Mouse (Mus musculus) mouse trophoblast stem cell (cell line): ENCODE results near the gene Brinp3.

ENCODE experiments used
- in situ Hi-C, 2 experiments: fragments of 300-500 bp; cut with MseI, MboI; formaldehyde crosslinking; loops; 2 replicates in 1 of 2; 3 replicates in 1 of 2; pipeline ENCODE4 v1.15.1; 2025

Brinp3 gene

GRCm38 (mm10) chr1:146792826-146793225 is 298.3 kb downstream of the Brinp3 start:
- in situ Hi-C loops, result no loop called here

- in situ Hi-C loops, result no loop called here
Observed at GRCm38 (mm10) chr1:146799986-146800553, 305.5 kb downstream of the Brinp3 start.

DNA sequence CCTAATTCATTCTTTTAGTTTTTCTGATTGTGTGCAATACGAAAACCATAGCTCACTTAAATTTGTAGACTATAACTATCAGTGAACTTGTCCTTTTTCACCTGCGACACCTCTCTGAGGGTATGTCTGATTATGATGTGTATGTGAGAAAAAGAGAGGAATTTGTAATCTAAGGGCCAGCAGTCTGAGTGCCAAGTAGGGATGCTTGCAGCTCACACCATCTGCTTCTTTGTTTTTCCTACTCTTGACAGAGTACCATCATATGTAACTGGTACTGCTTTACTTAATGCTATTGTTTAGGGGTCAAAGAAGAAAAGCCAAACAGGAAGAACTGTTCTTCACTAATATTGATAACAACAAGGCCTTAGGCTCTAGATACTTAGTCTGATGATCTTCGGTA is 307.3 kb downstream of the Brinp3 start:
- in situ Hi-C loops, result no loop called here

GRCm38 (mm10) chr1:146807765-146808164 is 313.2 kb downstream of the Brinp3 start:
- in situ Hi-C loops, result no loop called here

DNA sequence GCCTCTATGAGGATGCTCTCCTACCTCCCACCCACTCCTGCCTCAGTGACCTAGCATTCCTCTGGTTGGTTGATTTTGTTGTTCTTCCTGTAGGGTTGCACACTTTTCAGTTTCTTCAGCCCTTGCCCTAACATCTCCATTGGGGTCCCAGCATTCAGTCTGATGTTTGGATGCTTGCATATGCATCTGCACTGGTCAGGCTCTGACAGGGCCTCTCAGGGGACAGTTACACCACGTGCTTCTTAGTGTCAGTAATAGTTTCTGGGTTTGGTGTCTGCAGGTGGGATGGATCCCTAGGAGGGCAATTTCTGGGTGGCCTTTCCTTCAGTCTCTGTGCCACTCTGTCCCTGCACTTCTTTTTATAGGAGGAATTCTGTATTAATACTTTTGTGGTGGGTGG is 339.3 kb downstream of the Brinp3 start:
- in situ Hi-C loops, result no loop called here

DNA sequence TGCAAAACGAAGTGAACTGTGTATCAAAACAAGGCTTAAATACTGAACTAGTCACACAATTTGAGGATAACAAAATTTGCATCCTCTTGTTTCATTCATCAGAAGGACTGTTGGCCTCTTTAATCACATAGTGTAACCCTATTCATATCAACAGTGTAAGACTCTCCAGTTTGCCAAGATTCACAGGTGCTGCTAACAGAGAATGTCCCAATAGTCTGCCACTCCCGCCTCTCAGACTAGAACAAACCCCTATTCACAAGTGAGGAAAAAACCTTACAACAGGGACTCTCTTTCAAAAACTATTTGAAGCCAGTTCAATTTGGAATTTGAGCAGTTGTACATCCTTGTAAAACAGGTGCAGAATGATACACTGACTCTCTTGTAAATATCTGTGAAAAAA is 349.5 kb downstream of the Brinp3 start:
- in situ Hi-C loops, result no loop called here

GRCm38 (mm10) chr1:146848892-146849291 is 354.3 kb downstream of the Brinp3 start:
- in situ Hi-C loops, result no loop called here

GRCm38 (mm10) chr1:146850147-146850546 is 355.6 kb downstream of the Brinp3 start:
- in situ Hi-C loops, result no loop called here

DNA sequence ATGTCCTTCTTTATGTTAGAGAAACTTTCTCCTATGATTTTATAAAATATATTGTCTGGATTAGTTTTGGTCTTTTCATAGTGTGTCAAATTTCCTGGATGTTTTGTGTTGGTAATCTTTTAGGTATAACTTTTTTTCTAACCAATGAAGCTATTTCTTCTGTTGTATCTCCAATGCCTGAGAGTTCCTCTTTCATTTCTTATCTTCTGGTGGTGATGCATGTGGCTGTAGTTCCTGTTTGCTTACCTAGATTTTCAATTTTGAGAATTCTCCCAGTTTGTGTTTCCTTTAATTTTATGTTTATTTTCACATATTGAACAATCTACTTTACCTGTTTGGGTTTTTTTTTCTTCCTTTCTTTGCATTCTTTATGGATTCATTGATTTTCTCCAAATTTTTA is 404.1 kb downstream of the Brinp3 start:
- in situ Hi-C loops, result no loop called here

GRCm38 (mm10) chr1:146901691-146902090 is 407.1 kb downstream of the Brinp3 start:
- in situ Hi-C loops, result no loop called here

GRCm38 (mm10) chr1:146939463-146940389 is 445.2 kb downstream of the Brinp3 start:
- in situ Hi-C loops, result no loop called here
